Comparison of ENCODE assay signal across 8 mouse cellular contexts in genomic region chr7:30958109-30958865, GRCm38 (mm10). TPM values are rescaled to one million over a fixed set of nuclear protein-coding genes. Genes with fewer than 3 reads are reported as not detected.
DNase-seq lines count a peak whose midpoint lies in the region; ATAC-seq and TF ChIP-seq lines count a peak whose summit lies in the region.

No protein-coding gene starts in this region.

- no peak for TF ChIP-seq CTCF in testis, adult 2 months (IDR thresholded peaks at IDR 0.05; ENCODE audit: control insufficient read depth, insufficient read depth, insufficient replicate concordance, low read depth, low read length)

- ATAC-seq in kidney, embryonic 14.5 days (ENCODE audit: low FRiP score, low TSS enrichment) = no peak
- ATAC-seq in neural tube, embryonic 12.5 days (ENCODE audit: low FRiP score, low read depth) = no peak

- H3K9ac ChIP-seq in kidney, embryonic 14.5 days (ENCODE audit: low read depth, low read length) = peak overlapping the region; percentile 99
- peak overlapping the region; percentile 98 for H3K9ac ChIP-seq in neural tube, embryonic 12.5 days

- peaks cover 10% of the 10 kb centered on the region for H3K4me1 ChIP-seq in testis, adult 2 months (ENCODE audit: control insufficient read depth, insufficient read depth, low read length)
- peaks cover 11% of the 10 kb centered on the region; the same call in 1 of the 2 replicates for H3K4me1 ChIP-seq in kidney, embryonic 14.5 days (ENCODE audit: control insufficient read depth, insufficient read depth, low read length)
- H3K4me1 ChIP-seq in neural tube, embryonic 12.5 days = peaks cover 22% of the 10 kb centered on the region

- no peaks in the 10 kb centered on the region for H3K36me3 ChIP-seq in testis, adult 2 months (ENCODE audit: control insufficient read depth, insufficient read depth, low read length)
- peaks cover 39% of the 10 kb centered on the region for H3K36me3 ChIP-seq in kidney, embryonic 14.5 days (ENCODE audit: control insufficient read depth, insufficient read depth, low read length)
- peaks cover 25% of the 10 kb centered on the region for H3K36me3 ChIP-seq in neural tube, embryonic 12.5 days

- peak overlapping the region; percentile 74; the same call in 1 of the 2 replicates for H3K27ac ChIP-seq in testis, adult 2 months (ENCODE audit: control insufficient read depth, insufficient read depth, low read depth, low read length)
- H3K27ac ChIP-seq in kidney, embryonic 14.5 days (ENCODE audit: low read depth, low read length) = peak overlapping the region; percentile 98; the same call in 1 of the 2 replicates
- H3K27ac ChIP-seq in neural tube, embryonic 12.5 days = no peak overlapping the region

- WGBS in kidney, embryonic 14.5 days = 67% methylated on average over 28 of the region's 28 CpGs
- WGBS in neural tube, embryonic 12.5 days = 67% methylated on average over 28 of the region's 28 CpGs

- DNase-seq in adrenal gland, adult (ENCODE audit: inconsistent age in 2 of 2, low spot score in 1 of 2) = peak; percentile 46 to 68
- no peak for DNase-seq in adrenal gland, postnatal 10 days
- DNase-seq in testis, postnatal 10 days (ENCODE audit: low spot score) = no peak
- DNase-seq in gastrocnemius, adult 8-10 months (ENCODE audit: low spot score in 2 of 2) = no peak
- DNase-seq in frontal cortex, postnatal 10 days (ENCODE audit: low spot score in 2 of 2) = no peak

- peak overlapping the region; percentile 87 for H3K4me2 ChIP-seq in kidney, embryonic 14.5 days (replicated peaks; ENCODE audit: low read depth, low read length)
- peak overlapping the region; percentile 92 for H3K4me2 ChIP-seq in neural tube, embryonic 12.5 days (replicated peaks)

- no peaks in the 10 kb centered on the region for H3K9me3 ChIP-seq in kidney, embryonic 14.5 days (ENCODE audit: control insufficient read depth, low read length)
- no peaks in the 10 kb centered on the region for H3K9me3 ChIP-seq in neural tube, embryonic 12.5 days

- TF ChIP-seq POLR2A in testis, adult 2 months (IDR thresholded peaks at IDR 0.05; ENCODE audit: control insufficient read depth, low read depth, low read length) = no peak

- peak overlapping the region; percentile 83 for H3K4me3 ChIP-seq in testis, adult 2 months (ENCODE audit: control insufficient read depth, low read depth, low read length)
- peak overlapping the region; percentile 82 for H3K4me3 ChIP-seq in kidney, embryonic 14.5 days (ENCODE audit: low read length)
- H3K4me3 ChIP-seq in neural tube, embryonic 12.5 days = peak overlapping the region; percentile 100

- H3K27me3 ChIP-seq in testis, adult 2 months (ENCODE audit: control insufficient read depth, insufficient read depth, low read length) = no peaks in the 10 kb centered on the region
- H3K27me3 ChIP-seq in kidney, embryonic 14.5 days (ENCODE audit: control insufficient read depth, insufficient read depth, low read length) = no peaks in the 10 kb centered on the region
- H3K27me3 ChIP-seq in neural tube, embryonic 12.5 days (replicated peaks) = no peaks in the 10 kb centered on the region

RNA-seq across cellular contexts. Expression of gene Usf2, which starts 1.7 kb away (rescaled TPM):
- 100 to 1,000 TPM; 105 to 108 TPM for total RNA-seq in adrenal gland, postnatal 10 days (2021)
- polyA plus RNA-seq in testis, adult 2 months (2012; rRNA removed) = 27.0 and 31.3 TPM in 2 replicates
- polyA plus RNA-seq in kidney, embryonic 14.5 days (2014; fragmentation: Nextera tagmentation; extraction: Ambion mirVana) = 21.1 and 29.2 TPM in 2 replicates
- polyA plus RNA-seq in neural tube, embryonic 12.5 days (2016; fragmentation: Nextera tagmentation; extraction: Ambion mirVana) = 32.0 and 38.8 TPM in 2 replicates
- 10 to 100 TPM; 75.5 to 96.0 (median 89.5) TPM for total RNA-seq in gastrocnemius, adult 8-10 months (2022)

RNA-seq across cellular contexts. Expression of gene Hamp, which starts 14.5 kb away (rescaled TPM):
- total RNA-seq in adrenal gland, postnatal 10 days (2021) = 1 to 10 TPM in 1 of 2 experiments, under 1 TPM in 1; 0.88 to 1.3 TPM
- polyA plus RNA-seq in testis, adult 2 months (2012; rRNA removed) = not detected in 2 replicates
- not detected in 2 replicates for polyA plus RNA-seq in kidney, embryonic 14.5 days (2014; fragmentation: Nextera tagmentation; extraction: Ambion mirVana)
- polyA plus RNA-seq in neural tube, embryonic 12.5 days (2016; fragmentation: Nextera tagmentation; extraction: Ambion mirVana) = not detected in 2 replicates
- under 1 TPM in 1 of 4 experiments, not detected in 3; 0.86 TPM for total RNA-seq in gastrocnemius, adult 8-10 months (2022)

RNA-seq across cellular contexts. Expression of gene Lsr, which starts 15.0 kb away (rescaled TPM):
- total RNA-seq in adrenal gland, postnatal 10 days (2021) = 10 to 100 TPM; 11.2 to 21.6 TPM
- polyA plus RNA-seq in testis, adult 2 months (2012; rRNA removed) = 24.4 and 30.2 TPM in 2 replicates
- polyA plus RNA-seq in kidney, embryonic 14.5 days (2014; fragmentation: Nextera tagmentation; extraction: Ambion mirVana) = 48.5 and 57.1 TPM in 2 replicates
- polyA plus RNA-seq in neural tube, embryonic 12.5 days (2016; fragmentation: Nextera tagmentation; extraction: Ambion mirVana) = 15.4 and 17.0 TPM in 2 replicates
- total RNA-seq in gastrocnemius, adult 8-10 months (2022) = under 1 TPM in 3 of 4 experiments, not detected in 1; 0.29 to 0.56 (median 0.54) TPM

RNA-seq across cellular contexts. Expression of gene Fam187b, which starts 15.3 kb away (rescaled TPM):
- total RNA-seq in adrenal gland, postnatal 10 days (2021) = under 1 TPM; 0.39 to 0.63 TPM
- 524 and 525 TPM in 2 replicates for polyA plus RNA-seq in testis, adult 2 months (2012; rRNA removed)
- 5.3 TPM in 2 replicates for polyA plus RNA-seq in kidney, embryonic 14.5 days (2014; fragmentation: Nextera tagmentation; extraction: Ambion mirVana)
- 0.42 and 0.46 TPM in 2 replicates for polyA plus RNA-seq in neural tube, embryonic 12.5 days (2016; fragmentation: Nextera tagmentation; extraction: Ambion mirVana)
- under 1 TPM in 1 of 4 experiments, not detected in 3; 0.19 TPM for total RNA-seq in gastrocnemius, adult 8-10 months (2022)

RNA-seq across cellular contexts. Expression of gene Hamp2, which starts 33.8 kb away (rescaled TPM):
- total RNA-seq in adrenal gland, postnatal 10 days (2021) = 1 to 10 TPM in 1 of 2 experiments, not detected in 1; 1.1 TPM
- polyA plus RNA-seq in testis, adult 2 months (2012; rRNA removed) = 0.38 and 1.5 TPM in 2 replicates
- not detected in 2 replicates for polyA plus RNA-seq in kidney, embryonic 14.5 days (2014; fragmentation: Nextera tagmentation; extraction: Ambion mirVana)
- not detected in 2 replicates for polyA plus RNA-seq in neural tube, embryonic 12.5 days (2016; fragmentation: Nextera tagmentation; extraction: Ambion mirVana)
- not detected for total RNA-seq in gastrocnemius, adult 8-10 months (2022)

Comparison
In these comparisons a context has a peak if more than half of its experiments do, and no peak if none do; other contexts are left out.
1. DNase-seq: peak in adrenal gland, adult (2 of 2); none in adrenal gland, postnatal 10 days (single experiment), testis, postnatal 10 days (single experiment), gastrocnemius, adult 8-10 months (0 of 2) and frontal cortex, postnatal 10 days (0 of 2).
2. Peak in every context shown above with its lines, with median percentiles within 50 percentile points of each other: H3K4me3 ChIP-seq.